Mouse (Mus musculus) neural tube, embryonic 12.5 days (tissue): ENCODE measurements around the gene Trpv5. TPM values are rescaled to one million over a fixed set of nuclear protein-coding genes. Genes with fewer than 3 reads are reported as not detected.

Experiments
- ATAC-seq: fragments of 200-750 bp; cut with Nextera tagmentation; 2 replicates; pipeline ENCODE4 v1.8.0; 2017; ENCODE audit warnings: low read depth, mild to moderate bottlenecking, moderate TSS enrichment, moderate library complexity; ENCODE audit not compliant: low FRiP score
- H3K27ac ChIP-seq: fragments of 300-500 bp; sonication (generic); 2 replicates; pipeline ENCODE4 v1.5.1; 2016
- H3K27me3 ChIP-seq: fragments of 300-500 bp; sonication (generic); replicated peaks from 2 replicates; pipeline ENCODE4 v1.6.1; 2016; ENCODE audit warnings: mild to moderate bottlenecking
- H3K36me3 ChIP-seq: fragments of 300-500 bp; sonication (generic); 2 replicates; pipeline ENCODE4 v1.6.1; 2016; ENCODE audit warnings: mild to moderate bottlenecking
- H3K4me1 ChIP-seq: fragments of 300-500 bp; sonication (generic); 2 replicates; pipeline ENCODE4 v1.6.1; 2016
- H3K4me2 ChIP-seq: fragments of 300-500 bp; sonication (generic); replicated peaks from 2 replicates; pipeline ENCODE4 v1.6.1; 2016; ENCODE audit warnings: mild to moderate bottlenecking
- H3K4me3 ChIP-seq: fragments of 300-500 bp; sonication (generic); 2 replicates; pipeline ENCODE4 v1.5.1; 2016
- H3K9ac ChIP-seq: fragments of 300-500 bp; sonication (generic); 2 replicates; pipeline ENCODE4 v1.6.1; 2016; ENCODE audit warnings: mild to moderate bottlenecking
- H3K9me3 ChIP-seq: fragments of 300-500 bp; sonication (generic); 2 replicates; pipeline ENCODE4 v1.6.1; 2016; ENCODE audit warnings: mild to moderate bottlenecking
- WGBS: fragments of 180-500 bp; shearing (Covaris S2); methylation state at CpG from one replicate; pipeline ENCODE4 v1.1.7; 2016; 5-methylcytosine and 5-hydroxymethylcytosine counted together
- polyA plus RNA-seq: library from polyadenylated mRNA; unstranded; fragments of >200 nt; fragmentation: Nextera tagmentation; extraction: Ambion mirVana; gene quantifications from 2 replicates; pipeline ENCODE4 v1.2.1, GENCODE M21; 2016

The Trpv5 gene
- polyA plus RNA-seq, 1 experiment from 2014 or later: not detected

DNA sequence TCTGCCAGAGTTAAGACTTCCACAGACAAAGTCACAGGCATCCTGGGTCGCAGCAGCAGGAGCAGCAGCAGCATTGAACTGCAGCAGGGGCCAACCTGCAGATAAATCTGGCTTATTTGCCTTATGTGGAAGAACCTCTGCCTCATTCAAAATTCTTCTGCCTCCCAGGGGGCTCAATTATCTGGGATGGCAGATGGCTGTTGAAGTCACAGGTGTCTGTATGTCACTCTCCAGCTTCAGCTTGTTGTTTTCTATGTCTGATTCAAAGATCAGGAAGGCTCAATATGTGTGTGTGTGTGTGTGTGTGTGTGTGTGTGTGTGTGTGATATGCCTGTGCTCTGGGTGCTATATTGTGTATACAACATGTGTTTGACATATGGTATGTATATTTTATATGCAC lies 43.2 kb downstream of the Trpv5 start:
- Histone ChIP-seq H3K36me3 (no peaks in the 10 kb centered on the region), H3K27ac (no peak overlapping the region), H3K9me3 (no peaks in the 10 kb centered on the region), H3K9ac (no peak overlapping the region), H3K4me2 (no peak overlapping the region), H3K4me3 (no peak overlapping the region), H3K27me3 (no peaks in the 10 kb centered on the region), H3K4me1 (no peaks in the 10 kb centered on the region)
- no peak for ATAC-seq
- 26% methylated on average over 1 of the region's 1 CpGs for WGBS

DNA sequence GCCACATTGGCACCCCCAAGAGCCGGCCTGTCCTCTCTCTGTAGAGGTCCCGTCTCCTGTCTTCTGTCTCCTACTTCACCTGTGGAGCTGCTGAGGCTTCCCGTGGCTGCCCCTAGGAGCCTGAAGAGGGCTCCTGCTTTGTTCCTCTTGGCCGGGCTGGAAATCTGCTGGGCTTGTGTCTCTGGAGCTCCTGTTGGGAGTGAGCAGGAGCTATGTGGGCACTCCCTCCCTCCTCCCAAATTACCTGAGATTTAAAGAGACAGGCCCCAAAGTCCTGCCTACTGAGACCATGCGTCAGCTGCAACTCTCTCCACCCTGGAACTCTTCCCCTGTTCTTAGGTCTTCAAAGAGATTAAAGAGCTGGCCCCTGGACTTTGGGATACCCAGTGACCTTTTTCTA lies 44.4 kb downstream of the Trpv5 start, which contains the start of gene Trpv6:
Trpv6 (minus strand) TSS at position 228 of the 400 bp plus-strand sequence.
- Histone ChIP-seq H3K4me3 (no peak within 1 kb of the TSS), H3K27ac (no peak within 1 kb of the TSS), H3K4me2 (no peak within 1 kb of the TSS), H3K9me3 (no peaks in the 10 kb centered on the region), H3K36me3 (no peaks in the 10 kb centered on the region), H3K4me1 (no peaks in the 10 kb centered on the region), H3K9ac (no peak within 1 kb of the TSS), H3K27me3 (no peaks in the 10 kb centered on the region)
- ATAC-seq: no peak
- WGBS: 29% methylated on average over 5 of the region's 5 CpGs

- Histone ChIP-seq H3K4me3 (no peak overlapping the region), H3K27ac (no peak overlapping the region), H3K27me3 (no peaks in the 10 kb centered on the region), H3K9ac (no peak overlapping the region), H3K9me3 (no peaks in the 10 kb centered on the region), H3K4me2 (no peak overlapping the region), H3K36me3 (no peaks in the 10 kb centered on the region), H3K4me1 (no peaks in the 10 kb centered on the region)
- no peak for ATAC-seq
- 71% methylated on average over 1 of the region's 1 CpGs for WGBS
Observed at GRCm38 (mm10) chr6:41635211-41635610, 45.4 kb downstream of the Trpv5 start.

- no peaks in the 10 kb centered on the region for H3K9me3 ChIP-seq
- ATAC-seq: no peak
- WGBS: 88% methylated on average over 4 of the region's 4 CpGs
Observed at GRCm38 (mm10) chr6:41631549-41631948, 49.0 kb downstream of the Trpv5 start.

GRCm38 (mm10) chr6:41630791-41631190 lies 49.8 kb downstream of the Trpv5 start:
- Histone ChIP-seq H3K4me2 (no peak overlapping the region), H3K27ac (no peak overlapping the region), H3K27me3 (no peaks in the 10 kb centered on the region), H3K4me3 (no peak overlapping the region), H3K9ac (no peak overlapping the region), H3K36me3 (no peaks in the 10 kb centered on the region), H3K4me1 (no peaks in the 10 kb centered on the region), H3K9me3 (no peaks in the 10 kb centered on the region)
- 74% methylated on average over 2 of the region's 2 CpGs for WGBS
- ATAC-seq: no peak

More at GRCm38 (mm10) chr6:41631549-41631948, 49.0 kb downstream of the Trpv5 start:
- Histone ChIP-seq H3K9ac (no peak overlapping the region), H3K27ac (no peak overlapping the region), H3K36me3 (no peaks in the 10 kb centered on the region), H3K27me3 (no peaks in the 10 kb centered on the region), H3K4me3 (no peak overlapping the region), H3K4me2 (no peak overlapping the region), H3K4me1 (no peaks in the 10 kb centered on the region)

GRCm38 (mm10) chr6:41628180-41628579 lies 52.4 kb downstream of the Trpv5 start:
- H3K36me3 ChIP-seq: no peaks in the 10 kb centered on the region
- no peak overlapping the region for H3K9ac ChIP-seq
- no peaks in the 10 kb centered on the region for H3K27me3 ChIP-seq
- no peak overlapping the region for H3K27ac ChIP-seq
- no peaks in the 10 kb centered on the region for H3K9me3 ChIP-seq
- no peak for ATAC-seq
- 85% methylated on average over 1 of the region's 1 CpGs for WGBS
- H3K4me1 ChIP-seq: no peaks in the 10 kb centered on the region
- H3K4me2 ChIP-seq: no peak overlapping the region
- H3K4me3 ChIP-seq: no peak overlapping the region

- Histone ChIP-seq H3K36me3 (peaks cover 14% of the 10 kb centered on the region; the same call in 1 of the 2 replicates), H3K27me3 (no peaks in the 10 kb centered on the region), H3K9me3 (no peaks in the 10 kb centered on the region), H3K4me1 (no peaks in the 10 kb centered on the region), H3K4me2 (no peak overlapping the region), H3K9ac (no peak overlapping the region), H3K4me3 (no peak overlapping the region), H3K27ac (no peak overlapping the region)
- ATAC-seq: no peak; the same call in 1 of the 2 replicates
- WGBS: 64% methylated on average over 9 of the region's 9 CpGs
Observed at GRCm38 (mm10) chr6:41622661-41623060, 57.9 kb downstream of the Trpv5 start.

DNA sequence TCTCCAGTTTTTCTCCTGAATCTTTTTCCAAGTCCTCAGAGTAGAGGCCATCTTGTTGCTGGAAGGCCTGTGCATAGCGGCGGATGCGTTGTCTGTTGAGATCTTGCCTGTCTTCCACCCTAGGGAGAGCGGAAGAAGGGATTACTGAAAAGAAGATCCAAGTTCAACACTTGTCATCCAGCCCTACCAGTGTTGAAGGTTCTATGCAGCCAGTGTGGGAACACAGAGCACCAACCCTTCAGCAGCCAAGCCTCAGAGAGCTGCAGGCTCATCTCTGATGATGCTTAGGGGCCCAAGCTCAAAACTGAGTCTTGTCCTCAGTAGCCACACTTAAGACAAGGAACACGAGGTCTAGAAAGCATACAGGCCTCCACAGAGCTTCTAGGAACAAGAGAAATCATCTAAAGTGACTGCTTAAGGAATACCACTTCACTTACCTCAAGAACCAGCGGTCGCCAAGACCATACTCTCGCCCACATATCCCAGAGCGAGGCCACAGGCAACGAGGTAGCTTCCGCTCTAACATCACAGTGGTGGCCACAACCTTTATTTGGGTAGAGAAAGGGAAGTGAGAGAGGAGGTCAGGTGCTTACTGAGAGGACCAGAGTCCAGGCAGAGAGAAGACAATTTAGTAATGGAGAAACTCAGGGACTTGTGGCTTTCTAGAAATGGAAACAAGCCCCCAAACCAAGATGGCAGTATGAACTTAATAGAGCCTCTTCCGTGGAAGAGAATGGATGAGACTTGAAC lies 59.2 kb downstream of the Trpv5 start:
- Histone ChIP-seq H3K4me3 (no peak overlapping the region), H3K27ac (no peak overlapping the region), H3K4me1 (no peaks in the 10 kb centered on the region), H3K36me3 (peaks cover 19% of the 10 kb centered on the region; the same call in 1 of the 2 replicates), H3K27me3 (no peaks in the 10 kb centered on the region), H3K4me2 (no peak overlapping the region), H3K9me3 (no peaks in the 10 kb centered on the region), H3K9ac (no peak overlapping the region)
- no peak for ATAC-seq
- 93% methylated on average over 12 of the region's 12 CpGs for WGBS

GRCm38 (mm10) chr6:41620173-41620798 lies 60.3 kb downstream of the Trpv5 start:
- H3K4me3 ChIP-seq: no peak overlapping the region
- ATAC-seq: no peak
- H3K9ac ChIP-seq: no peak overlapping the region
- no peaks in the 10 kb centered on the region for H3K27me3 ChIP-seq
- 92% methylated on average over 9 of the region's 9 CpGs for WGBS
- no peak overlapping the region for H3K4me2 ChIP-seq
- no peaks in the 10 kb centered on the region for H3K4me1 ChIP-seq
- H3K36me3 ChIP-seq: peaks cover 21% of the 10 kb centered on the region; the same call in 1 of the 2 replicates
- H3K9me3 ChIP-seq: no peaks in the 10 kb centered on the region
- H3K27ac ChIP-seq: no peak overlapping the region

DNA sequence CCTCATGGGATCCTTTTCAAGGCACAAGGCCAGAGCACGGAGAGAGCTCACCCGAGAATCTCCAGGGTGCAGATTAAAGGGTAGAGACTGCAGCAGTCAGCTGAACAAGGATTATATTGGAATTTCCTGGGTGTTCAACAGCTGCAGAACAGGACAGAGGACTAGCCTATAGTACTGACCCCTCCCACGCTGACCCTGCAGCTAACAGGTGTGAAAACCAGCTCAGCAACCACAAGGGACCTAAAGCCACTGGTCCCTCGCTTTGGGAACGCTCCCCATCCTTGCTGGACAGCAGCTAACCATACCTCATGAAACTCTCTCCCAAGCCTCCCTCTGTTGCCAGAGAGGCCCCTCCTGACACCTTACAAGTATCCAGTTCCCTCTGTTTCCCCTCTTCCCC lies 72.9 kb downstream of the Trpv5 start:
- Histone ChIP-seq H3K4me2 (no peak overlapping the region), H3K27me3 (no peaks in the 10 kb centered on the region), H3K9ac (no peak overlapping the region), H3K36me3 (no peaks in the 10 kb centered on the region), H3K27ac (no peak overlapping the region), H3K4me3 (no peak overlapping the region), H3K9me3 (no peaks in the 10 kb centered on the region), H3K4me1 (peaks cover 6% of the 10 kb centered on the region; the same call in 1 of the 2 replicates)
- ATAC-seq: no peak
- 71% methylated on average over 5 of the region's 5 CpGs for WGBS

GRCm38 (mm10) chr6:41606214-41606613 lies 74.4 kb downstream of the Trpv5 start:
- WGBS: 4% methylated on average over 4 of the region's 4 CpGs
- H3K27me3 ChIP-seq: no peaks in the 10 kb centered on the region
- ATAC-seq: peak; percentile 3
- H3K27ac ChIP-seq: no peak overlapping the region
- H3K9me3 ChIP-seq: no peaks in the 10 kb centered on the region
- peak overlapping the region; percentile 77 for H3K9ac ChIP-seq
- H3K4me1 ChIP-seq: peaks cover 6% of the 10 kb centered on the region; the same call in 1 of the 2 replicates
- H3K4me3 ChIP-seq: peak overlapping the region; percentile 65
- no peaks in the 10 kb centered on the region for H3K36me3 ChIP-seq
- H3K4me2 ChIP-seq: peak overlapping the region; percentile 86

GRCm38 (mm10) chr6:41605794-41606104 lies 74.8 kb downstream of the Trpv5 start:
- 0% methylated on average over 7 of the region's 7 CpGs for whole genome bisulfite sequencing
- Histone ChIP-seq H3K27ac (0 out of 2 replicates have a peak overlapping the region, but pooled peaks have one; percentile 66), H3K36me3 (no peaks in the 10 kb centered on the region), H3K4me1 (peaks cover 6% of the 10 kb centered on the region; the same call in 1 of the 2 replicates), H3K9ac (peak overlapping the region; percentile 77), H3K9me3 (no peaks in the 10 kb centered on the region), H3K4me3 (peak overlapping the region; percentile 65), H3K4me2 (peak overlapping the region; percentile 86), H3K27me3 (no peaks in the 10 kb centered on the region)
- ATAC-seq: peak; percentile 66
